11 mouse cellular contexts compared by ENCODE assay signal in genomic region chr2:179863266-179863665, GRCm38 (mm10).
A peak's percentile ranks its signal among the peaks of the same experiment; 100 is the strongest.
DNase-seq lines count a peak whose midpoint lies in the region; ATAC-seq and TF ChIP-seq lines count a peak whose summit lies in the region.
"Had no signal": no experiment of that assay in that cellular context is flagged by ENCODE, and none has a peak within 500 bp of the region (broad histone marks: within the 10 kb centered on the region; RNA-seq: fewer than 3 reads in every experiment).

No protein-coding gene starts in this region.

- DNase-seq in cerebellum, postnatal 10 days = peak; percentile 65 to 72
- DNase-seq in cerebellum, adult 11-12 months = no peak
- peak; percentile 17 to 37 for DNase-seq in kidney, postnatal 4 days
- DNase-seq in gastrocnemius, postnatal 25 days = no peak
- no peak for DNase-seq in urinary bladder, postnatal 25 days (ENCODE audit: low spot score)
- DNase-seq: lung, postnatal 14 days had no signal

- H3K9me3 ChIP-seq in kidney, embryonic 15.5 days (replicated peaks) = no peaks in the 10 kb centered on the region
- H3K9me3 ChIP-seq in E14TG2a.4 (ENCODE audit: low read length) = peaks cover 12% of the 10 kb centered on the region; the same call in 1 of the 2 replicates
- H3K9me3 ChIP-seq in forebrain, embryonic 16.5 days (ENCODE audit: control insufficient read depth, low read length) = no peaks in the 10 kb centered on the region
- H3K9me3 ChIP-seq: neural tube, embryonic 12.5 days; stomach, embryonic 15.5 days had no signal

- no peak for ATAC-seq in kidney, embryonic 15.5 days (replicated peaks; ENCODE audit: low FRiP score)
- ATAC-seq in forebrain, embryonic 16.5 days = peak; percentile 20; the same call in 1 of the 2 replicates

- H3K27ac ChIP-seq in kidney, embryonic 15.5 days = no peak overlapping the region
- no peak overlapping the region for H3K27ac ChIP-seq in forebrain, embryonic 16.5 days (ENCODE audit: low read length)
- H3K27ac ChIP-seq: neural tube, embryonic 12.5 days; stomach, embryonic 15.5 days had no signal

- peak; percentile 44 for TF ChIP-seq CTCF in E14TG2a.4 (conservative IDR thresholded peaks at IDR 0.05; ENCODE audit: low read length)

- no peaks in the 10 kb centered on the region; the same call in 1 of the 2 replicates for H3K4me1 ChIP-seq in kidney, embryonic 15.5 days
- H3K4me1 ChIP-seq in E14TG2a.4 (replicated peaks; ENCODE audit: low read depth, low read length) = no peaks in the 10 kb centered on the region
- H3K4me1 ChIP-seq in forebrain, embryonic 16.5 days (replicated peaks; ENCODE audit: control insufficient read depth, insufficient read depth, low read length) = no peaks in the 10 kb centered on the region
- H3K4me1 ChIP-seq: neural tube, embryonic 12.5 days; stomach, embryonic 15.5 days had no signal

- 69% methylated on average over 3 of the region's 3 CpGs for WGBS in kidney, embryonic 15.5 days
- 65% methylated on average over 3 of the region's 3 CpGs for WGBS in forebrain, embryonic 16.5 days

- no peaks in the 10 kb centered on the region for H3K36me3 ChIP-seq in kidney, embryonic 15.5 days
- H3K36me3 ChIP-seq in E14TG2a.4 (ENCODE audit: insufficient read depth, low read length) = no peaks in the 10 kb centered on the region
- H3K36me3 ChIP-seq in forebrain, embryonic 16.5 days (ENCODE audit: control insufficient read depth, insufficient read depth) = no peaks in the 10 kb centered on the region
- H3K36me3 ChIP-seq: neural tube, embryonic 12.5 days; stomach, embryonic 15.5 days had no signal

- no peak overlapping the region for H3K9ac ChIP-seq in kidney, embryonic 15.5 days
- no peak overlapping the region for H3K9ac ChIP-seq in forebrain, embryonic 16.5 days (replicated peaks; ENCODE audit: low read depth, low read length)
- H3K9ac ChIP-seq: neural tube, embryonic 12.5 days; stomach, embryonic 15.5 days had no signal

- no peak overlapping the region for H3K4me3 ChIP-seq in kidney, embryonic 15.5 days (replicated peaks)
- no peak overlapping the region for H3K4me3 ChIP-seq in E14TG2a.4 (replicated peaks; ENCODE audit: low read length)
- no peak overlapping the region for H3K4me3 ChIP-seq in forebrain, embryonic 16.5 days (replicated peaks; ENCODE audit: low read length)
- H3K4me3 ChIP-seq: neural tube, embryonic 12.5 days; stomach, embryonic 15.5 days had no signal

- no peaks in the 10 kb centered on the region for H3K27me3 ChIP-seq in kidney, embryonic 15.5 days
- peaks cover 3% of the 10 kb centered on the region; the same call in 1 of the 2 replicates for H3K27me3 ChIP-seq in E14TG2a.4 (ENCODE audit: insufficient read depth, low read length)
- H3K27me3 ChIP-seq in forebrain, embryonic 16.5 days (replicated peaks; ENCODE audit: control insufficient read depth, insufficient read depth, low read length) = no peaks in the 10 kb centered on the region
- H3K27me3 ChIP-seq: neural tube, embryonic 12.5 days; stomach, embryonic 15.5 days had no signal

- no peak overlapping the region for H3K4me2 ChIP-seq in kidney, embryonic 15.5 days
- H3K4me2 ChIP-seq in forebrain, embryonic 16.5 days (ENCODE audit: low read length) = no peak overlapping the region
- H3K4me2 ChIP-seq: neural tube, embryonic 12.5 days; stomach, embryonic 15.5 days had no signal

Comparison
In these comparisons a context has a peak if more than half of its experiments do, and no peak if none do; other contexts are left out.
1. DNase-seq: peak in cerebellum, postnatal 10 days (2 of 2) and kidney, postnatal 4 days (2 of 2); none in cerebellum, adult 11-12 months (single experiment), gastrocnemius, postnatal 25 days (single experiment) and urinary bladder, postnatal 25 days (single experiment).